Mouse (Mus musculus): ENCODE measurements around the gene Tjp1.
A peak's percentile ranks its signal among the peaks of the same experiment; 100 is the strongest.

Tjp1 gene

DNA sequence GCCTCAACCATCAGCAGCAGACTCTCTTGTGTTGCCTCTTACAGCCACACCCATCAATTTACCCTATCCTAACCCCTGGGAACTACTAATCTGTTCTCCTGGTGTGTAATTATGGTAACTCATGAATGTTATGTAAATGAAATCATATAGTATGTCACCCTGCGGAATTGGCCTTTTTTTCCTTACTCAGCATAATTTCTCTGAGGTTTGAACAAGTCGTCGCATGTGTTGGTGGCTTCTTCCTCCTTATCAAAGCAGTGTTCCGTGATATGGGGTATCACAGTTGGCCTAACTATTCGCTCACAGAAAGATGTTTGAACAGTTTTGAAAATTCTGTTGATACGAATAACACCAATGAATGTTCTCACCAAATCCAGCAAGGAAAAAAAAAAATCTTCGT lies 142.8 kb downstream of the Tjp1 start:
- no peak for DNase-seq

DNA sequence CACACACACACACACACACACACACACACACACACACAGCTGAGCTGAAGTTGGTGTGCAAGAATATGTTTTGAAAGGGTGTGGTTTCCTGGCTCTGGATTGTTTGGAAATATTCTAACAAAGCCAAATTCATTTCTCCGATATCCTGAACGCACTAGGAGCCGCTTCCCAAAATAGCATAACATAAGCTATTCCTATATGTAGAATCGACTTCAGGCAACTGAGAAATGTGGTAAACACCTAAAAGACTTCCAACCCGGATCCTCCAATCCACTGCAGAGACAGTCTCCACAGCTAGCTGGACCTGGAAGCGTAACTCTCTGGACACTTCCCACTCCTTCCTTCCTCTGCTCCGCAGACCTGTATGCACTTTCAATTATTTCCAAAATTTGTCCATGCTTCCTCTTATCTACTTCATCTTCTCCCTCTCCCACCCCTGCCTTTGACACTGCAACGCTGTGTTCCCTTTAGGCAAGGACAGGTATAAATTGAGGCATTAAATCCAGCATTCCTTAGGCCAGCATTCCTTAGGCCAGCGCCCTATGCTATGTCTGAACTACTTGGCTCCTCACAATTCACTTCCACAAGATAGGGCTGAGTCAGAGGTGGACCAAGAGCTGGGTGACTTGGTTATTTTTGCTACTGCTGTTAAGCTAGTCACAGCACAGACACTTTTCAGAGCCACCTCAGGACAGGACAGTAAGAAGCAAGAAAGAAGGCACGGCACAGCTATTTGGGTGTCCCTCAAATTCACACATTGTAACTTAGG lies 144.9 kb downstream of the Tjp1 start:
- no peak for DNase-seq

DNA sequence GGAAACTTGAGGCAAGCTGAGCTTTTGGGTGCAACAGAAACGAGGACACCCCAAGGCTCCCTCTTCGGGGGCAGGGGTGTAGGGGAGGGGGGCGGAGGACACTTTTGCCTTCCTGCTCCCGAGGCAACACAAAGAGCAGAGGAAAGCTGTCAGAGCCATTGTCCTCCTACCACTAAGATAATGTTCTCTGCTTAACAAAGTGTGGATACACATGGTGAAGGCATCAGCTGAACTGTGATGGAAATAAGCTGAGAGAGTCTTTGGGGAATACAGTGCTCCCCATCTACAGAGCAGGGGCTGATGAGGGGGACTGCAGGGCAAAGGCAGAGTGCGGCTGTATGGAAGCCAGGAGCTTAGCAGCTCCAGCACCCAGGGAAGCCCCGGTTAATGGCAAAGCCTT lies 145.7 kb downstream of the Tjp1 start:
- DNase-seq, result no peak

DNA sequence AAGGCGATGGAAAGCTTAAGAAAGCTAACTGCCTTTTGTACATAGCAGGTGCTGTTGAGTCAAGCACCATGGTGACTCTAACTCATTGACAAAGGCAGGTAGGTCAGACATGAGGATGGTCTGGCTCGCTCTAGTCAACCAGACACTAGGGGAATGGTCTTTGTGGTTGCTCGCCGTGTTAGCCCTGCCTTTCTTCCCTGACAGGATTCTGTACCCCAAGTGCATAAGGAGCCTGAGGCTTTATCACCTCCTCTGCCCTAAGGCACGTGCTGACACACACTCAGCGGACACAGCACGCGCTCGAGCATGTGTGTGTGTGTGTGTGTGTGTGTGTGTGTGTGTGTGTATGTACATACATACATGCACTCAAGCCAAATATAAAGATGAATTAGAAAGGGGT lies 146.9 kb downstream of the Tjp1 start:
- DNase-seq, result no peak

DNA sequence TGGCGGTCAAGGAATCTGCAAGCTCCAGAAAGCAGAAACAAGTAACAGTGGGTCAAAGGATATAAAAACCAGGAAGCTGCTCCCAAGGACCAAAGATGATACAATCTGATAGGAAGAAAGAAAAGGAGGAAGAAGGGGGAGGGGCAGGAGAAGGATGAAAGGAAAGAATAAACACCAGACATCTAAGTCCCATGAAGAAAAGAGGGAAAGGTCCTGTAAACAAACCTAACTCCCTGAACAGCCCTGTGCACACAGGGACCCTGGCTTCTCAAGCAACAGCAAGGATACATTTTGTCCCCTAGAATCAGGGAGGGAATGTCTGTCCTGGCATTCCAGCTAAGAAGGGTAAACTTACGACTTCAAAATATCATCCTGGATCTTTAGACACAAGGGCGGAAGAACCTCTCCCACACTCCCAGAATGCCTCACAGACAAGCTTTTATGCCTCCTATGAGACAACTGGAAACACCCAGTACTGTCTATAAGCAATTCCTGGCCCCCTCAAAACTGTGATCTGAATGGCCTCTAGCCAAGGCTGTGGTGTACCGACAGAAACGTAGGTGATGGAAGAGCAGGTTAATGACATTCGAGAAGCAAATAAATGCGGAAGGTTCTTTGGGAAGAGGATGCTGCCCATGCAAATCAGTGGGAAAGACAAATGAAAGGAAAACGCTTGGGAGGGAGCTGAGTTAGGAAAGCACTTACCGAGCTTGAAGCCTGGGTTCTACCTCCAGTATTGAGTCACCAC lies 148.6 kb downstream of the Tjp1 start:
- no peak for DNase-seq

DNA sequence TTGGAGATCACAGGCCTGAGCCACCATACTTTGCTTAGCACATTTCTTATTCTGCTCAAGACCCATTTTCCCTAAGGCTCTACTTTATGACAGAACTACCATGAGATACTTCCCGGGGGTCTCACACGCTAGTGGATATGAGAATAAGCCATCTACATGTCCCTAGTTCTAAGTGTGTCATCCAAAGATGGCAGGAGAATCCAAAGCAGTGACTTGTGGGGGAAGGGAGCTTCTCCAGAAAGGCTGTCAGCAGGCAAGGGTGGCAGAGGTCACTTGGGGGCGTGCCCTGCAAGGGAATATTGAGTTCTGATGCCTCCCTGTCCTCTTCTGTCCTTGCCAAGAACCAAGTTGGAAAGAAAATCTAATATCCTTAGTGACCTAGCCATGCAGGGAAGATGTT lies 150.1 kb downstream of the Tjp1 start:
- no peak for DNase-seq

DNA sequence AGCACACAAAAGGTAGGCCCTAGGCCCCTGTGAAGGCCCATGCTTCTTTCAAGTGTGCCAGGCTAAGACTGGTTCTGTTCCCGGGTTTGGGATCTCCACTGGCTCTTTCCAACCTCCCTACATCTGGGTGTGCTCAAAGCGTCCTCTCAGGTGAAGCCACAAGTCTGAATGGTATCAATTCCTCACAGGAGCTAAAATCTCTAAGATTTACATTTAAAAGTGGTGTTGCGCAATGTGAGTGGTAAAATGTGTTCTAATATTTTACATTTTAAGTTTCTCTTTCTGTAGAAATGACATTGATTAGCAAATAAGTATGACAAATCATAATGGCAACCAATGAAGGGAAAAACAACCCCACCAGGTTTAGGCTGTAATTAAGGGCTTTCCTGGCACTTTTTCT lies 152.0 kb downstream of the Tjp1 start:
- no peak for DNase-seq

DNA sequence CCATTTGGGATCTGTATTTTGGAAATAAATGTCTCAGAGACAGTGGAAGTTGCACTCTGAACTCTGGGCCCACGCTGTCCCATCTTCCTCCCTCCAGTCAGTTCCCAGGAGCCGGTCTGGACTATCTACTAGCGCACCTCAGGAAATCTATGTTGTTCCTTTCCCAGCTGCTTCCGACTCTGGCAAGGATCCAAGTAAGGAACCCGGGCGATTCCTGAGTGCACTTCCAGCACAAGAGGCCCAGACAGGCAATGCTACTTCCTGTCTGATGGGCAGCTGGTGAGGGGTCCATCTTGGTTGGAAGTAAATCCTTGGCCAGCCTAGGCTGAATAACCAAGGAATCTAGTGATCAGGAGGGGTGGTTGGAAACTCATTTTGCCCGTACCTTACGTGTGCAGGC lies 152.4 kb downstream of the Tjp1 start:
- no peak for DNase-seq

DNA sequence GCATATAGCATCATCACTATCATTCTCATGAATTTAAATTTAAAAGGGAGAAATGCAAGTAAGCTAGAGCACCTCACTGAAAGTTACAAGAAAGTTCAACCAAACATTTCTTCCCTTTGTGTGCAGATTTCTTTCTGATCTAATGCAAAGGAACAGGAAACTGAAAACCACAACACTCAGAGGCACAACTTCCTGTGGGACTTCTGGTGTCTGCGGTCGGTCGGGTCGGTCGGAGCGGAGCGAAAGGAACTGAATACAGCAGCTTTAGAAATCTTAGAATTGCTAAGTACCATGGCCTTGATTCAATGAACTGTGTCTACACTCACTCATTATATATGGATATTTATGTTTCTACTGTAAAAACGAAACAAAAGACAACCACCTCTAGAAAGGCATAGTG lies 154.2 kb downstream of the Tjp1 start:
- peak; percentile 61 for DNase-seq

DNA sequence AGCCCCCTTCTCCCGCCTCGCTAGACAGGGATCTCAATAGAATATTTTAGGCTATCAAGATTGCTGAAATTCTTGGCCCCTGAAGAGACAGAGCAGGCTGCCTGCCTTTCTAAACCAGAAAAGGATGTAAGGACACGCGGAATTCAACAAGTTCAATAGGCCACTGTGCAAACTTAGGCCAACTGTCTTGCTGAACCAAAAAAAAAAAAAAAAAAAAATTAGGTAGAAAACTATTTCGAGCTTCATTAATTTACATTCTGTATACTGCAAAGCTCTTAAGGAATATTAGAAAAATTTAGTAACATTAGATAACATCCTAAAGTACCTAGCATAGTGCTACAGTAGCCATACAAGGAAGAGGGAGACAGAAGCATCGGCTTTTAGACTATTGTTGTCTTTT lies 155.8 kb downstream of the Tjp1 start:
- DNase-seq, result no peak

DNA sequence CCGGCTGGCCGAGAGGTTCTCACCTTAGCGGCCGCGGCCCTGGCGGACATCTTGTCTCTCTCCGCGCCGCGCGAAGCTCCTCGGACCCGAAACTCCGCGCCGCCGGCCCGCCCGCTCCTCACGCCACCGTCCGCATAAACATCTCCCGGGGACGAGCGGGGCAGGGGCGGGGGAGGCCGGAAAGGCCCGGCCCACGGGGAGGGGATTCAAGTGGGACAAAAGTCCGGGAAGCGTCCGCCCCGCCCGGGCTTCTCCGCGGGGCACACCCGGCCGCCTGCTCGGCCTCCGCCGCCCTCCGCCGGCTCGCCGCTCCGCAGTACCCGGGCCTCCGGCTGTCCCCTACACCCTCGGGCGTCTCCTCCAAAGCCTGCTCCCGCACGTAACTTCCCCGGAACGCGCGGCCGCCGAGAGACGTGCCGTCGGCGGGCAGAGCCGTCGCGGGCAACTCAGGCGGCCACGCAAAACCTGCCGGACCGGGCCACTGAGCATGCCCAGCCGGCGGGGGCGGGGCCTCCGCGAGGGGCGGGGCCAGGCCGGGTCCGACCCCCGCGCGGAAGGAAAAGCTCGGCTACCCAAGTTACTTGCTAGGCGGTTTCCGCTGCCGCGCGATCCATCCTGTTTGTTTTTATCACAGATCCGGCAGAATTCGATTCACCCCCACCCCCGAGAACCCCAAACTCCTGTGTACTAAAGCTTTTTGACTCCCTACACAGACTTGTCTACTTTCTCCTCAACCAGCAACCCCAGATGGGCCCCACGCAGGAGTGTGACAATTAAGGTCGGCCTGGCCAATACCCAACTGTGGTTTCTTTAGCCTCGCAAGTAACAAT lies 156.6 kb downstream of the Tjp1 start:
- peak; percentile 27 for DNase-seq

DNA sequence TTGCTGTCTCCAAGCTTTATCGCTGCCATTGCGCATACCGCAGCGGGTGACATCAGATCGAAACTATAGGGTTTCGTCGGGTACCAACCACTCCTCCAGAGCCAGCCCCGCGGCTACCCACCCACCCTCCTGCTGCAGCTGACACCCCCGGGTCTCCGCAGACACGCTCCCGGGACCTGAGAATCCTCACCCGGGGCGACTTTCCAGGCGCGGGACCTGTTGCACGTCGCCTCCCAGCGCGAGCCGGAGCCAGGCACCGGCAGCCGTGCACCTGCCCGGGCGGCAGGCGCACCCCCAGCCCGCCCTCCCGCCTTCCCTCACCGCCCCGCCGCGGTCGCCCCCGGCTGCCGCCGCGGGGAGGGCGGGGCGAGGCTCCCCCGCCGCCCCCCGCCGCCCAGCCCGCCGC lies 157.2 kb downstream of the Tjp1 start:
- DNase-seq, result no peak

DNA sequence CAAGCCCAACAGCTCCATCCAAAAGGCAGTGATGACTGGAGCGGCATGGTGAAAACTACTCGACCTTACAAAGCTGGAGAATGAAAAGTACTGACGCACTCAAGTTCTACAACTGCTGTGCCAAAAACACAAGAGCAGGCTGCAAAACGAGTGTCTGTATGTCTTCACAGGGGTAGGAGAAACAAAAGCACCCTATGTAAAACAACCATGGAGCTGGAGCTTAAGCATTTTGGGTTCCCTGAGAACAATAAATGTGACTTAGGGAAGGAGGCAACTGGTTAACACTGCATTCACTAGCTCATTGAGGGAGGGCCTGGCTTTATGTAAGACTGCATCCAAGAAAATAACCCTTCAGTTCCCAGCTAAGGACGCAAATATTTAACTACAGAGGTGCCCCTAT lies 158.5 kb downstream of the Tjp1 start:
- DNase-seq, result no peak

DNA sequence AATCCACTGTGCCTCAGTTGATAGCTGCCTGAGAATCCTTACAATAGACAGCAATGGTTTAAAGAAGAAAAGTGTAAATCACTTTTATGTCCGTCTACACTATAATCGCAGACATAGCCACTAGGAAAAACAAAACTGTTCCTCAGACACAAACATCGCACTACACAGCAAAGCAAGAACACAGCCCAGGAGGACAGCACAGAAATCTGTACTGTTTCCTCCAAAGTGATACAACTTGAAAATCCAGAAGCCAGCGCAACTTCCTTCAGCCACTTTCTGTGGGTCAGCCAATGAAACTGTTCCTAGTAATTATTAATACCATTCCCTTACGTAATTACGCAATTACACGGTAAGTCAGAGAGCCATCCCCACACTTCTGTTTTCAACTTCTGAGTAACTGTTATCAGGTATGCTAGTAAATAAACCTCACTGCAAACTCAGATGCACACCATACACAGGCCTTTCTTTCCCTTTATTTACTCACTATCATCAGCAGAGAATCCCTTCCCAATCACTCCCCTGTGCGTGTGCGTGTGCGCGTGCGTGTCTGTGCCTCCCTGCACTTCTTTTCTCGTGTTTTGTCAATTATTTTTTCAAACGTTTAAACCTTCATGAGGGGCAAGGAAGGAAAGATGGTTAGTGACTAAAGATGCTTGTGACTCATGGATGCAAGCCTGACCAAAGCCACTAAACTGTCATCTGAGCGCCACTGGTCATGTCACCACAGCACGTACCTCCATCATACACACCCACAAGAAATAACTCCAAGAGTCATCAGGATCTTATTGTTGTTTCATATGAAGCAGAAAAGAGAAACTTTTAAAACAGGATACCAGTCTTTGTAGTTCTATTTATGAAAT lies 160.0 kb downstream of the Tjp1 start:
- no peak for DNase-seq

DNA sequence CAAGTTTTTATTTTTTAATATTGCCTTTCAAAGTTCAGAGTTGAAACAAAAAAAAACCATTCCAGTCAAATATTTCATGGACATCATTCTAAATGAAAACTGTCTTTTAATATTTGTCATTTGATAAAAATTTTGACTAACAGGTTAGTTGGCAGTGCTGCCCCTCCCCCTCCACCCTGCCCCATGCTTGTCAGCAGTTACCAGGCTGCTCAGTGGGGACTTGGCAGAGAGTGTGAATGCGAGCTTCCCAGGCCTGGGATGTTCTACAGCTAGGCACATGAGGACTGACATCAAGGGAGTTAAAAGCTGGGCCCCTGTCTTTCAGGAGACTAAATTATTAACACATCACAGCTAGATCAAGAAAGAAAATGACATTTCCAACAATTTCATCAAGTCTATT lies 161.4 kb downstream of the Tjp1 start:
- no peak for DNase-seq

DNA sequence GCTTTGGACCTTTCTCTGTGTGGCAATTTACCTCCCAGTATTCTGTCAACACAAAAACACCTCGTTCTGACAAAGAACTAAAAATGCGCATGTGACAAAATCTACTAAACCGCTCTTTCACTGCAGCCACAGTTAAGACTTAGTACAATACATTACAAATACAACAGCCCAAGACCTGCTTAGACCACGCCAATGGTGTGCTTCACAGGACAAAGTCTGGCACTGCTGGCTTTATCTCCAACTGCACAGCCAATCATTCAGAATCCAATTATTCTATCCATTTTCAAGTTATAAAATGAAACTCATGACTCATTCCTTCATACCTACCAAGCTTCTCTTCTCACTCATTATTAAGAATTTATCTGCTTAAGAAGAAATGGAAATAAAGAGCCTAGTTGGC lies 162.0 kb downstream of the Tjp1 start:
- no peak for DNase-seq

DNA sequence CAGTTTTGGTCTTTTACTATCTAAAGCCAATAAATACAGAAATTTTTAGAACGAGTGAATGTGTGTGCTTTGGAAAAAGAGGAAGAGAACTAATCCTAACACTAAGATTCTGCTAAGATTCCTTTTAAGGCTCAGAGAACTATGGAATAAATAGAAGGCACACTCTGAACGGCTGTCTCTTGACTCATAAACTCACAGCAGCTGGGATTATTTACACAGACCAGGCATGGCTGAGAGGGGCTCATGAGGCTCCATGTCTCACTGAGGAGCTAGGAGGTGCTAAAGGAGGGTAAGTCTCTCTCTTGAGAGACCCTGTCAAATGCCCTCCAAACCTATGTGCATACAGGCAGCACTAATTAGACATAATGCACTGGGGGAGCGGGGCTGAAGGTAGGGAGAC lies 167.3 kb downstream of the Tjp1 start:
- DNase-seq, result no peak

DNA sequence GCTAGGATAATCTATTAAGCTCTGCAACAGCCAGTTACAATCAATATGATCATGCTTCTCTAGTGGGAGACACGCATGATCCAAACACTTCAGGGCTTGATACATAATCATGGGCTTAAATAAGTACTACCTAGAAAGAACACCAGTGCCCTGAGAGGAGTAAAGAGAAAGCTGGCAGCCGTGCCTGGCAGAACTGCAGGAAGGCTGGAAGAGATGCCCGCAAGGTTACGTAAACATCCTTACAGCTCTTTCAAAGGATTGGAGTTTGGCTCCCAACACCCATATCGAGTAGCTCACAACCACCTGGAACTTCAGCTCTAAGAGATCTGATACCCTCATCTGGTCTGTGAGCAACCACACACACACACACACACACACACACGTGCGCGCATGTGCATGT lies 167.8 kb downstream of the Tjp1 start:
- DNase-seq, result no peak

DNA sequence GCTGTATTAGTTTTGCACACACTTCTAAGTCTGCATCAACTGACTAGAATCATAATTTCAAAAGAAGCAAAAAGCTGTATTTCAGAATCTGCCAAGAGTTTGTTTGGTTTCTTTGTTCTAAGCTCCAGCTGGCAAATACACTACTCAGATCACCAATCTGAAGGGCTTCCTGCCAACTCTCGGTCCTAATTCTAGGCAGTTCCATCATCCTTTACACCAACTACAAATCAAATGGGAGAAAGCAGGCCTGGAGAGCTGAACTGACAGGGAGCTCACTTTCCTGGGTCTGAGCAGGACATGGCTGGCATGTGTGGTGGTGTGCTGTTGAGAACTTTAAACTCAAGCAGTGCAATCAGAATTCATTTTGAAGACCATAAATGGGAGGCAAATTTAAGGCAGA lies 170.0 kb downstream of the Tjp1 start:
- DNase-seq, result no peak

DNA sequence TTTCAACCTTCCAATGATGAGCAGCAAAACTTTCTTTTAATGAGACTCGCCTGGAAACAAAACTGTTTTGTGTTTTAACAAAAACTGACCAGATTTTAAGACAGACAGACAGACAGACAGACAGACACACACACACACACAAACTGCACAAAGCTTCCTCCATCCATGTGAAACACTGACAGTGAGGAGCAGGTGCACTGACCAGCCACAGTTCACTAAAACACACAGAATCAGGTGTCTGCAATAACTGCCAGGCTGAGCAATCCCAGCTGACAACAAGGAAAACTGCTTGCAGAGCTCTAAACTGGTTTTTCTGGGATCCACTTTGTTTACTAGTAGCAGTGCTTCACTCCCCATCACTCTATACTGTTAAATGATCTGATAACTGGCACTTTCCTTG lies 171.4 kb downstream of the Tjp1 start:
- DNase-seq, result no peak

DNA sequence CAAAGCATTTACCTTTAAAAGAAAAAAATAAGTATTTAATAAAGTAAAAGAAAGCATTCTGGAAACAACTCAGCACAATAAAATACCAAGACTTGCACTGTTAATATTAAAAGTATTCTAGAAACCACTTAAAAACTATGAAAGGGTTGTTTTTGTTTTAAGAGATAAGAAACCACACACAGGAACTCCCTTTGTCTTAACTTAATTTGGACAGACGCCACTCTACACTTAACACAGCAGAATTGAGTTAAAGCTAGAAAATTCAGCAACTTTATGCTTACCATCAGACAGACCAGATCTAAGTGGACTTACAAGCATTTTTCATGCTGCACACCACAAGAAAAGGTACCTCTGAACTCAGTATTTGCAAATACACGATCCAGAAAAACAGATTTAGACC lies 172.7 kb downstream of the Tjp1 start:
- DNase-seq, result no peak

DNA sequence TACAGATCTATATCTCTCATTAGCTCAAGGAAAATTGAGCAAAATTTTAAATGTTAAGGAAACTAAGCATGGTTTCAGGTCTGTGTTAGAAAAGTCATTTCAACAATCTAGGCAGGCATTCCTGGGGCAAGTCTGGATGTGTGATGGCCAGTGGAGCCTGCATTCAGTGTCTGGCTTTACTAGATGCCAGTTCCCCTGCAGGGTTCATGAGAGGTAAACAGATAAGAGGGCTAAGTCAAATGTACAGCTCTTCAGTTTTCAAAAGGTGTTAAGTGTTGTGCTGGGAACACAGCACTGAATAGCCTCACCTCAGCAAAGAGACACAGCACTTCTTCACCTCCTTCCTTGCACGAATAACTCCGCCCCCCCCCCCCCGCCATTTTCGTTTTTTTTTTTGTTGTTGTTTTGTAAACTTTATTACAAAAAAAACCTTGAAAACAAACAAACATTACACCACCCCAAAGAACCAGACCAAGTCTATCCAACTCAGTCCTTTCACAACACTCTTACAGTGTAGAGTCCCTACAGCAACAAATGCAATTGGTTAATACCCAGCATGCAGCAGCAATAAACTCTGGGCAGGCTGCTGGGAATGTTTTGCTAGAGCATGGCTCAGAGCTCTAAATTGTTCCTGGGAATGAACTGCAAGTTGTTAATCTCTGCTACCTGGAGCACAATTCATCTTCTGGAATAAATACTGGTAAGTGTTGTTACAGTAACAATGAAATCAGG lies 177.1 kb downstream of the Tjp1 start:
- no peak for DNase-seq
